Mouse (Mus musculus) embryo, embryonic 11.5 days (tissue): Measurements from ENCODE around the gene Cep290.
A peak's percentile ranks its signal among the peaks of the same experiment; 100 is the strongest.

Source experiments
- DNase-seq: peaks from one replicate; pipeline ENCODE4 v3.0.0-alpha.2; 2012; ENCODE audit warnings: low read depth, low spot score

Cep290 gene

DNA sequence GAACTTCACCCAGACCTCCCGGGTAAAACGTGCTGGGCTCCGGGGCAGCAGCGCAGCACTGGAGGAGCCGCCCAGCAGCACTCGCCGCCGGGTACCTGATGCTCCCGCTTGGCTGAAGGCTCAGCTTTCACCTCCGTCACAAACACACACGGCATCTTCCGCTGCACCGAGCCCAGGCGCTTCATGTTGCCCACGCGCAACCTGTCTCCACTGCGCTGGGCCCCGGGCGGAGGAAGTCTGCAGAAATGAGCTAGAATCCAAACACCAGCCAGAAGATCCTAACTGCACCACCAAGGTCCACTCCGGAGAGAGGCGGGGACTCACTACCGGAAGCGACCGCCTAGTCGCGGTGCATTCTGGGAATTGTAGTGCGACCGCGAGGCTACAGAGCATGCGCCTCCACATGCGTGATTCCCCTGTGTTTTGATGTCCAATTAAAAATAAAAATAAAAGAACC, 101.6 kb downstream of the Cep290 start:
- DNase-seq = peak; percentile 85

DNA sequence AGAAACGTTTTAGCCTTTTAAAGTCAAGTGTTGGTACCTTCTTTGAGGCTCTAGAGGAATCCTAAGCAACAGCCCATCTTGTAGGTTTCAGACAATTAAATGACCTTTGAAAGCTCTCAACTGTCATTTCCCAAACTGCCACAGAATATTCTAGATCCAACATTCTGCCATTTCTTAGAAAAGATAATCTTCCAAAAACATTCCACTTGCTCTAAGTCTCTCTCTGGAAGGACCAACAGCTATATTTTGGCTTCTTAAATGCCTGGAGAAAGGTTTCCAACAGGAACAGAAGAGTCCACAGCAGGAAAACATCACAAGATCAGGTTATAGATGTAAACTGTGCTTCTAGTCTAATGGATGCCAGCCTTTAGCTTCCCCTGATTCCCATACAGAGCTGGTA, 103.0 kb downstream of the Cep290 start, which contains the start of the genes 4930430F08Rik and 1700017N19Rik:
4930430F08Rik (minus strand) TSS at position 101 of the 400 bp plus-strand sequence.
1700017N19Rik (plus strand) TSS at position 162 of the 400 bp plus-strand sequence.
- DNase-seq = no peak

GRCm38 (mm10) chr10:100598339-100598738, 111.0 kb downstream of the Cep290 start:
- no peak for DNase-seq

GRCm38 (mm10) chr10:100603511-100603910, 116.2 kb downstream of the Cep290 start:
- DNase-seq = no peak

GRCm38 (mm10) chr10:100604254-100604653, 116.9 kb downstream of the Cep290 start:
- DNase-seq = no peak

DNA sequence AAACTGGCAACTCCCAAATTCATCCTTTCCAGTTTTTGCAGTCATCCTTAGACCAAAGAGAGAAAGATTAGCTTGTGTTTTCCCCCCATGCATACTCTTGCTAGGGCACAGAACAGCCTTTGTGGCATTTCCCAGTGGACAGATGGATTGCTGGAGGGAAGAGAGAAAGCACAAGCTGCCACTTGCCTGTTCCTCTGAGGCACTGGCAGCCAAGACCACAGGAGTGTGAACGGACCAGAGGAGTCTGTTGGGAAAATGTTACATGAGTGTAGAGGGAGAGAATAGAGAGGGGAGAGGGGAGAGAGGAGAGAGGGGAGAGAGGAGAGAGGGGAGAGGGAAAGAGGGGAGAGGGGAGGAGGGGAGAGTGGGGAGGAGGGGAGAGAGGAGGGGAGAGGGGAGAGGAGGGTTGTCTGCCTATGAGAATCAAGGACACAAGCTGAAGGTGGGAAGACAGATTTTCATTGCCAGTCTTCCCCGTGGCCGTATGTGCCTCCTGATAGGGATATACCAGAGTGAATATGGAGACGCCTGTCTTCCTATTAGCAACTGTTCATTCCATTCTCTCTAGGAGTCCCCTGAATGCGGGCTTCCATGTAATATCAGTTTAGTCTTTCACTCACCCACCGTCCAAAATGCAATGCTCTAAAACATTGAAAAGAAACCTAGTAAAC, 130.0 kb downstream of the Cep290 start:
- DNase-seq = no peak

DNA sequence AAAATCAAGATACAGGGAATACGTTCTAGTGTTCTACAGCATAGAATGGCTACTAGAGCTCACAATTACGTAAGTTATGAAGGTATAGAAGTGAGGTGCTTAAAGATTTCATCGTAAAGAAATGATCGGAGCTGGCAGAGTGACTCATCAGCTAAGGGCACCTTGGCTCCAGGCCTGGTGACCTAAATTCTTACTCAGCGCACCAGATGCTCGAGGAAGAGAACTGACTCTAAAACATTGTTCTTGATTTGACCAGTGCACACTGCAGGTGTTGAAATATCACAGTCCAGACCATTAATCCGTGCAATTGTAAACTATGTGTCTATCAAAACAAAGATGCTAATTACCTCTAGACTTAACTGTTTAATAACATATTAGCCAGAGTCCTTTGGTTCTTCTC, 132.1 kb downstream of the Cep290 start:
- no peak for DNase-seq

DNA sequence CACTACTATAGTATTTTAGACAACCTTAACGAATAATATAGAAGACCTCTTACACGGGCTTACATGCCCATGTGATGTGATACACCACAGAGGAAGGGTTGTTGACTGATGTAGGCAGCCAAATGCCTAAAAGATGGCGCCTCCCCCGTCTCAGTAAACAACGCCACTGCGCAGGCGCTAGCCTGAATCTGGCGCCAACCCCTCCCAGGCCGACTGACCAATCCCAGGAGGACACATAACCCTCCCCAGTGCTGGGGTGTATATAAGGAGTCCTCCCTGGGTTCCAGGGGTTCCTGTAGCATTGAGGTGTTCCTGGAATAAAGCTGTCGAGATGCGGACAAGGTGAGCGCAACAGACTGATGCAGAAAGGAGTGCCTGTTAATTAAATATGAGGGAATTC, 132.7 kb downstream of the Cep290 start:
- DNase-seq = no peak

GRCm38 (mm10) chr10:100622494-100622893, 135.1 kb downstream of the Cep290 start:
- no peak for DNase-seq
